In genomic region chr14:118531539-118531938, GRCm38 (mm10) we compare ENCODE assay signal across 22 mouse cellular contexts.
"Had no signal": no experiment of that assay in that cellular context is flagged by ENCODE, and none has a peak within 500 bp of the region (broad histone marks: within the 10 kb centered on the region; RNA-seq: fewer than 3 reads in every experiment).

No protein-coding gene starts in this region.

- H3K4me2 ChIP-seq: liver, embryonic 15.5 days; lung, embryonic 14.5 days; midbrain, embryonic 12.5 days; neural tube, embryonic 13.5 days; neural tube, embryonic 15.5 days; stomach, embryonic 15.5 days had no signal

- DNase-seq: lung, adult 18-20 months; lung, embryonic 14.5 days; lung, postnatal 10 days; midbrain, embryonic 14.5 days; retina, postnatal 1 day; right cerebral cortex, adult 18-20 months; right cerebral cortex, postnatal 25 days; right cerebral cortex, postnatal 4 days; spleen, adult 18-20 months; thymus, adult 18-20 months; thymus, postnatal 14 days; thymus, postnatal 36 days had no signal

- H3K9me3 ChIP-seq: liver, embryonic 15.5 days; megakaryocyte, embryonic 14.5 days; midbrain, embryonic 10.5 days; midbrain, embryonic 12.5 days; neural tube, embryonic 13.5 days; neural tube, embryonic 15.5 days; stomach, embryonic 15.5 days had no signal

- H3K4me1 ChIP-seq: midbrain, embryonic 10.5 days; midbrain, embryonic 12.5 days; neural tube, embryonic 13.5 days; neural tube, embryonic 15.5 days had no signal

- ATAC-seq: midbrain, embryonic 16.5 days had no signal

- H3K36me3 ChIP-seq: liver, embryonic 15.5 days; midbrain, embryonic 10.5 days; midbrain, embryonic 12.5 days; neural tube, embryonic 13.5 days; neural tube, embryonic 15.5 days; stomach, embryonic 15.5 days had no signal

- H3K4me3 ChIP-seq: liver, embryonic 15.5 days; megakaryocyte, embryonic 14.5 days; midbrain, embryonic 10.5 days; midbrain, embryonic 12.5 days; myocyte; neural tube, embryonic 13.5 days; neural tube, embryonic 15.5 days; stomach, embryonic 15.5 days had no signal

- H3K27ac ChIP-seq: liver, embryonic 15.5 days; macrophage; midbrain, embryonic 10.5 days; midbrain, embryonic 12.5 days; neural tube, embryonic 13.5 days; neural tube, embryonic 15.5 days; stomach, embryonic 15.5 days had no signal

- H3K9ac ChIP-seq: liver, embryonic 15.5 days; lung, embryonic 14.5 days; midbrain, embryonic 12.5 days; neural tube, embryonic 13.5 days; neural tube, embryonic 15.5 days; stomach, embryonic 15.5 days had no signal

- H3K27me3 ChIP-seq: liver, embryonic 15.5 days; megakaryocyte, embryonic 14.5 days; neural tube, embryonic 13.5 days; neural tube, embryonic 15.5 days; stomach, embryonic 15.5 days had no signal
